Mouse (Mus musculus) cerebellum, postnatal 14 days (tissue): Measurements from ENCODE around the gene Esrrg.

Experiments used
- DNase-seq, 2 experiments: peaks; one replicate each; pipeline ENCODE4 v3.0.0; 2021; ENCODE audit warnings: mixed read lengths in 2 of 2

Gene Esrrg

GRCm38 (mm10) chr1:187779589-187780178 is 171.1 kb downstream of the Esrrg start:
- no peak for DNase-seq

GRCm38 (mm10) chr1:187785226-187785625 is 176.6 kb downstream of the Esrrg start:
- no peak for DNase-seq

GRCm38 (mm10) chr1:187787055-187788016 is 178.7 kb downstream of the Esrrg start:
- DNase-seq, result no peak

- DNase-seq, result no peak
Measured at GRCm38 (mm10) chr1:187794240-187794930, 185.8 kb downstream of the Esrrg start.

GRCm38 (mm10) chr1:187795551-187795950 is 187.0 kb downstream of the Esrrg start:
- no peak for DNase-seq

GRCm38 (mm10) chr1:187799300-187799699 is 190.7 kb downstream of the Esrrg start:
- DNase-seq, result peak in 1 of 2 experiments; percentile 27

GRCm38 (mm10) chr1:187800761-187801160 is 192.2 kb downstream of the Esrrg start:
- DNase-seq, result no peak

- no peak for DNase-seq
Measured at GRCm38 (mm10) chr1:187803566-187803965, 195.0 kb downstream of the Esrrg start.

GRCm38 (mm10) chr1:187803997-187804396 is 195.4 kb downstream of the Esrrg start:
- no peak for DNase-seq

GRCm38 (mm10) chr1:187805001-187805400 is 196.4 kb downstream of the Esrrg start:
- DNase-seq, result peak in 1 of 2 experiments; percentile 16

- peak; percentile 48 to 64 for DNase-seq
Measured at GRCm38 (mm10) chr1:187807477-187808390, 199.1 kb downstream of the Esrrg start.

- DNase-seq, result no peak
Measured at GRCm38 (mm10) chr1:187808391-187808922, 199.9 kb downstream of the Esrrg start.

- no peak for DNase-seq
Measured at GRCm38 (mm10) chr1:187809546-187809945, 201.0 kb downstream of the Esrrg start.

GRCm38 (mm10) chr1:187819406-187819805 is 210.8 kb downstream of the Esrrg start:
- DNase-seq, result no peak

- no peak for DNase-seq
Measured at GRCm38 (mm10) chr1:187821368-187821811, 212.8 kb downstream of the Esrrg start.

GRCm38 (mm10) chr1:187823351-187823750 is 214.8 kb downstream of the Esrrg start:
- no peak for DNase-seq

GRCm38 (mm10) chr1:187825421-187826097 is 217.0 kb downstream of the Esrrg start:
- DNase-seq, result no peak

- no peak for DNase-seq
Measured at GRCm38 (mm10) chr1:187826140-187826539, 217.5 kb downstream of the Esrrg start.

GRCm38 (mm10) chr1:187826869-187827268 is 218.3 kb downstream of the Esrrg start:
- DNase-seq, result no peak

GRCm38 (mm10) chr1:187830937-187831336 is 222.3 kb downstream of the Esrrg start:
- no peak for DNase-seq

GRCm38 (mm10) chr1:187832851-187833250 is 224.3 kb downstream of the Esrrg start:
- DNase-seq, result no peak
